Mouse (Mus musculus) adrenal gland, postnatal 14 days (tissue): ENCODE data around the gene Abtb2. TPM values are rescaled to one million over a fixed set of nuclear protein-coding genes. Genes with fewer than 3 reads are reported as not detected.
"Not testable (repeated sequence)": the region's sequence is repeated elsewhere in the genome, so short reads cannot be mapped to it uniquely, and the experiment has no call there.

Experiments
- DNase-seq: peaks from one replicate; pipeline ENCODE4 v3.0.0; 2021; ENCODE audit warnings: mixed read lengths
- long read RNA-seq, 2 experiments: library from polyadenylated mRNA; stranded (forward); transcript quantifications; one replicate each; pipeline ENCODE4 v2.0.0; 2021
- total RNA-seq: library from RNA; stranded (reverse); gene quantifications from 2 replicates; pipeline ENCODE4 v1.2.3, GENCODE M21; 2021

Abtb2 gene
- 12.0 and 17.0 TPM in 2 replicates for total RNA-seq
- long read RNA-seq, experiment 1, full-length matches to known transcripts = 9 of 18 reads
- long read RNA-seq, experiment 1, partial matches to known transcripts = 4 of 18 reads
- long read RNA-seq, experiment 1, other reads (novel, unspliced or antisense) = 5 of 18 reads
- long read RNA-seq, experiment 2, full-length matches to known transcripts = 24 of 42 reads
- long read RNA-seq, experiment 2, partial matches to known transcripts = 6 of 42 reads
- long read RNA-seq, experiment 2, other reads (novel, unspliced or antisense) = 12 of 42 reads

- DNase-seq = peak; percentile 96
Observed at GRCm38 (mm10) chr2:103565732-103566422, at the start of gene Abtb2. TSS of gene Abtb2 (plus strand) at chr2:103566310.

- no peak for DNase-seq
Observed at GRCm38 (mm10) chr2:103516472-103516871, 49.6 kb upstream of the Abtb2 start.

- no peak for DNase-seq
Observed at GRCm38 (mm10) chr2:103525596-103525995, 40.5 kb upstream of the Abtb2 start.

- DNase-seq = peak; percentile 83
Observed at GRCm38 (mm10) chr2:103547132-103547531, 19.0 kb upstream of the Abtb2 start.

- DNase-seq = not testable (repeated sequence)
Observed at GRCm38 (mm10) chr2:103550301-103550700, 15.8 kb upstream of the Abtb2 start.

GRCm38 (mm10) chr2:103554041-103554440 is 12.1 kb upstream of the Abtb2 start:
- no peak for DNase-seq

- DNase-seq = peak; percentile 56
Observed at GRCm38 (mm10) chr2:103556125-103556877, 9.8 kb upstream of the Abtb2 start.

- DNase-seq = no peak
Observed at GRCm38 (mm10) chr2:103560955-103561354, 5.2 kb upstream of the Abtb2 start.

GRCm38 (mm10) chr2:103564427-103565023 is 1.6 kb upstream of the Abtb2 start:
- no peak for DNase-seq

- peak; percentile 45 for DNase-seq
Observed at GRCm38 (mm10) chr2:103565171-103565591, 929 bp upstream of the Abtb2 start.

- no peak for DNase-seq
Observed at GRCm38 (mm10) chr2:103566423-103566712, 258 bp downstream of the Abtb2 start.

GRCm38 (mm10) chr2:103566713-103567521 is 807 bp downstream of the Abtb2 start:
- DNase-seq = peak; percentile 77

GRCm38 (mm10) chr2:103568161-103568560 is 2.1 kb downstream of the Abtb2 start:
- no peak for DNase-seq

- DNase-seq = peak; percentile 51
Observed at GRCm38 (mm10) chr2:103569716-103570115, 3.6 kb downstream of the Abtb2 start.

GRCm38 (mm10) chr2:103572354-103572753 is 6.2 kb downstream of the Abtb2 start:
- DNase-seq = no peak

- DNase-seq = no peak
Observed at GRCm38 (mm10) chr2:103576371-103576770, 10.3 kb downstream of the Abtb2 start.

- DNase-seq = no peak
Observed at GRCm38 (mm10) chr2:103577752-103578662, 11.9 kb downstream of the Abtb2 start.

- no peak for DNase-seq
Observed at GRCm38 (mm10) chr2:103578663-103579213, 12.6 kb downstream of the Abtb2 start.

- no peak for DNase-seq
Observed at GRCm38 (mm10) chr2:103580756-103581155, 14.6 kb downstream of the Abtb2 start.

- DNase-seq = no peak
Observed at GRCm38 (mm10) chr2:103581369-103581897, 15.3 kb downstream of the Abtb2 start.
